Mouse (Mus musculus) testis, adult 2 months (tissue): ENCODE data around the gene Mcur1. TPM values are rescaled to one million over a fixed set of nuclear protein-coding genes. Genes with fewer than 3 reads are reported as not detected.

Source experiments
- H3K27ac ChIP-seq: fragments of 200-500 bp; 2 replicates; pipeline ENCODE4 v1.5.1; 2012; ENCODE audit warnings: low read depth, low read length; ENCODE audit not compliant: control insufficient read depth, insufficient read depth
- H3K27me3 ChIP-seq: fragments of 200-500 bp; 2 replicates; pipeline ENCODE4 v1.6.1; 2012; ENCODE audit warnings: mild to moderate bottlenecking, low read length, moderate library complexity; ENCODE audit not compliant: control insufficient read depth, insufficient read depth
- H3K36me3 ChIP-seq: fragments of 200-500 bp; 2 replicates; pipeline ENCODE4 v1.6.1; 2012; ENCODE audit warnings: mild to moderate bottlenecking, low read length; ENCODE audit not compliant: control insufficient read depth, insufficient read depth
- H3K4me1 ChIP-seq: fragments of 200-500 bp; 2 replicates; pipeline ENCODE4 v1.6.1; 2012; ENCODE audit warnings: low read length; ENCODE audit not compliant: control insufficient read depth, insufficient read depth
- H3K4me3 ChIP-seq: fragments of 200-500 bp; 2 replicates; pipeline ENCODE4 v1.5.1; 2012; ENCODE audit warnings: low read depth, mild to moderate bottlenecking, low read length, moderate library complexity, mixed read lengths; ENCODE audit not compliant: control insufficient read depth
- CTCF ChIP-seq: fragments of 200-500 bp; IDR thresholded peaks from 2 replicates; pipeline ENCODE4 v1.5.1; 2012; ENCODE audit warnings: low read depth, mild to moderate bottlenecking, inconsistent platforms, low read length, moderate library complexity; ENCODE audit not compliant: control insufficient read depth, insufficient read depth, insufficient replicate concordance
- POLR2A ChIP-seq: fragments of 200-500 bp; IDR thresholded peaks from 2 replicates; pipeline ENCODE4 v1.6.1; 2012; ENCODE audit warnings: low read depth, mild to moderate bottlenecking, inconsistent platforms, low read length, moderate library complexity; ENCODE audit not compliant: control insufficient read depth
- polyA plus RNA-seq: library from polyadenylated mRNA; depleted of rRNA; stranded (reverse); fragments of >200 nt; gene quantifications from 2 replicates; pipeline ENCODE4 v1.2.3, GENCODE M21; 2012

Gene Mcur1
- polyA plus RNA-seq, 1 experiment, result 1.5 TPM

DNA sequence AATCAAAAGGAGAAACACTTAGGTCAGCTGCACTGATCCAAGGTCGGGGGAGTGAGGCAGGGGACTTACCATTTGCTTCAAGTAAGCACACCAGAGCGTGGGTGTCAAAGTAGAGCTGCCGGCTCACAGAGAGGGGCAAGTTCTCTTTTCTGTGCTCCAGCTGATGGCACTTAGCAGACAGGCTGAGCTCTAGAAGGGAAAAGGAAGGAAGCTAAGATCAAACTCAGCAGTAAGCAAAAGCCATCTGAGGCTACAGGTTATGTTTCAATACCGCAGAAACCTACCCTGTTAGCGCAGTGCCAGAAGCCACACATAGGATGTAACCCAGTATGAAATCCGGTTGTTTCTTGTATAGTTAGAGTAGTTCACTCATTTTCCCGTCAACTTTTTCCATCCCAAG, 5.2 kb downstream of the Mcur1 start:
- TF ChIP-seq CTCF, result no peak
- no peak for TF ChIP-seq POLR2A
- Histone ChIP-seq H3K27ac (no peak overlapping the region), H3K36me3 (no peaks in the 10 kb centered on the region), H3K4me3 (no peak overlapping the region), H3K27me3 (no peaks in the 10 kb centered on the region), H3K4me1 (no peaks in the 10 kb centered on the region; the same call in 1 of the 2 replicates)

DNA sequence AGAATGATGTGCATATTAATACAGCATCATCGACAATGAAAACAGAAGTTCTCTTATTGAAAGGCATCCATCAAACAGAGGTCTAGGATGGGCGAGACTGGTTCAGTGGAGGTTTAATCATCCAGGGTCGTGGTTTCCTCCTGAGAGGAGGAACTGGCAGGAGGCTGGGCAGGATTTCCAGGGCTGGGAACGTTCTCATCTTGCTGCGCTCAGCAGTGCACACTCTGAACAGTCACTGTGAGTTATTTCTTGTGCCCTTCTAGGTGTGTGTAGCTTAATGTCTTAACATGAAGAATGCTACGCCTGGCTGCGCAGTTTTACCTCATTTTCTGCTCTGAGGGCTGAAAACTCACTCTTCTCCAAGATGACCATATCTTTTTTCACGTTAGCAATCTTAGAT, 9.3 kb downstream of the Mcur1 start:
- no peaks in the 10 kb centered on the region for H3K4me1 ChIP-seq
- no peaks in the 10 kb centered on the region for H3K36me3 ChIP-seq
- H3K27me3 ChIP-seq, result no peaks in the 10 kb centered on the region
- no peak for TF ChIP-seq CTCF
- TF ChIP-seq POLR2A, result no peak
- H3K27ac ChIP-seq, result no peak overlapping the region
- H3K4me3 ChIP-seq, result no peak overlapping the region

DNA sequence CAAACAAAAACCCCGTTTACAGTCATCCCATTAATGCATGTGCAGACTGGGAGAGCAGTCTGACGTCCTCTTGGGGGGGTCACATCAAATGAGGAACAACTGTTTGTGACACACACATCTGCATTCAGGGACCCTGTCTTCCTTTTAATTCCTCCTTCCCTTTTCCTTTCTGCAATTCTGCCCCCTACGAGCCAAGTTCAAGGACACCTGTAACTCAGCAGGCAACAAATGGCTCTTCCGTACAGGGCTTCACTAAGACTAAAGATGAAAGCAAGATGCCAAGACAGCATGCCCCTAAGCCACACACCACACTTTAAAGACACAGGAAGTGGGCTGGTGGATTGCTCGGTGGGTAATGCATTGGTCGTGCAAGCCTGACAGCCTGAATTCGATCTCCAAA, 10.1 kb downstream of the Mcur1 start:
- H3K36me3 ChIP-seq, result no peaks in the 10 kb centered on the region
- H3K27me3 ChIP-seq, result no peaks in the 10 kb centered on the region
- no peak overlapping the region for H3K27ac ChIP-seq
- TF ChIP-seq CTCF, result no peak
- TF ChIP-seq POLR2A, result no peak
- no peak overlapping the region for H3K4me3 ChIP-seq
- no peaks in the 10 kb centered on the region for H3K4me1 ChIP-seq

DNA sequence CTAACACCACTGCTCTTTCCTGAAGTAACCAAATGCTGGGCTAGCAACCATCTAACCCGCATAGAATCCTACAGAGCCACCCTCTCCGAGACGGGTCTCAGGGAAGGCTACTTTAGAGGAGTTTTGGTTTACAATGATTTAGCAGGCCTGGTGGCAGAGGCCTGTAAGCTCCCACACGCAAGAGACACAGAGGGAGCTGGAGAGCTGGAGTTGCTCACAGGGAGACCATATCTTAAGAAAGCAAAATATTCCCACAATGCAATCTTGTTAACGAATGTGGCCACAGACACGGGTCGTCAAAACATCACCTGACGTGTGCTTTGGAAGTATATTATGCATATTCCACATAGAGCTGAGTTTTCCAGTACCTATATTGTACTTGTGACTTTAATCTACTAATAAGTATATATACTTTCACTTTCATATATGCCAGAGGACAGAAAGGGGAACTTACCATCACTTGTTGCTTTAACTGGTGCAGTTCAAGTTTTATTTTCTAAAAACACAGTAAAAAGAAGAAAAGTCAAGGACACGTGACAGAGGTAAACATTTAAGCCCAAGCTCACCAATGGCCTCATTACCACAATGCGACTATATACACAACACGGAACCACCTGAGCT, 10.8 kb downstream of the Mcur1 start:
- TF ChIP-seq CTCF (no peak), POLR2A (no peak)
- H3K36me3 ChIP-seq, result no peaks in the 10 kb centered on the region
- no peak overlapping the region for H3K4me3 ChIP-seq

DNA sequence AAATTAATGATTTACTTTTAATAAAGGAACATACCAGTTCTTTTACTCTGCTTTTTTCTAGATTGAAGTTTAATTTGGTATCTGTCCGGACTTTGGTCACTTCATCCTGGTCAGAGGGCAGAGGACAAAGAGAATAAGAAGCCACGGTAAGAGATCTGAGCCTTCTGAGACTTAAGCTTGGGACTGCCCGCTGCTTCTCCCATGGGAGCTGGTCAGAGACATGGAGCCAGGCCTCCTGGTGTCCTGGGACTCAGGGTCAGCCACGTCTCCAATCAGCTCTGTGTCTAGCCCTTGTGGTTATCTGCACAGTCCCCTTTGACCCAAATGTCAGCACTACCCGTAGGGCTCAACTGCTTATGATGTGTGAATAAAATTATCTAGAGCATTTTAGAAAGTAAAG, 11.4 kb downstream of the Mcur1 start:
- H3K36me3 ChIP-seq, result no peaks in the 10 kb centered on the region
- H3K4me3 ChIP-seq, result no peak overlapping the region
- no peaks in the 10 kb centered on the region for H3K27me3 ChIP-seq
- TF ChIP-seq POLR2A (no peak), CTCF (no peak)
- no peaks in the 10 kb centered on the region for H3K4me1 ChIP-seq
- H3K27ac ChIP-seq, result no peak overlapping the region

More for the DNA sequence above, 10.8 kb downstream of the Mcur1 start:
- Histone ChIP-seq H3K27ac (no peak overlapping the region), H3K4me1 (no peaks in the 10 kb centered on the region), H3K27me3 (no peaks in the 10 kb centered on the region)

DNA sequence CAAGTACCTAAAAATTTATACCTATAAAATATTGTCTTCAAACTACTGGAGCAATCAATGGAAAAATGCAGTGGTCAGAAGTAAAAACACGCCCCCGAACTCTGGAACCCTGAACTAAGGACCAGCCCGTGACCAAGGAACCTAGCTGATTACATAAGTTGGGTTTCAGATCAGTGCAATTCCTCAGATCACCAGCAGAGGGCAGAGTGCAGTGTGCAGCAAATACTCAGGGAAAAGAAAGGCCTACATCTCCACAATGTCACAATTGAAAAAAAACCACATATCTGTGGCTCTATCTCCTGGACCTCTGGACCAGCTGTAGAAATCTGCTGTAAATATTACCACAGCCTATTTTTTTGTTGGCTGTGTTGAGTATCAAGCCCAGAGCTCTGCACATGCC, 13.1 kb downstream of the Mcur1 start:
- H3K4me3 ChIP-seq, result no peak overlapping the region
- no peaks in the 10 kb centered on the region for H3K4me1 ChIP-seq
- no peaks in the 10 kb centered on the region for H3K27me3 ChIP-seq
- H3K36me3 ChIP-seq, result no peaks in the 10 kb centered on the region
- TF ChIP-seq CTCF (peak; percentile 60; the same call in 1 of the 2 replicates), POLR2A (no peak)
- no peak overlapping the region for H3K27ac ChIP-seq

DNA sequence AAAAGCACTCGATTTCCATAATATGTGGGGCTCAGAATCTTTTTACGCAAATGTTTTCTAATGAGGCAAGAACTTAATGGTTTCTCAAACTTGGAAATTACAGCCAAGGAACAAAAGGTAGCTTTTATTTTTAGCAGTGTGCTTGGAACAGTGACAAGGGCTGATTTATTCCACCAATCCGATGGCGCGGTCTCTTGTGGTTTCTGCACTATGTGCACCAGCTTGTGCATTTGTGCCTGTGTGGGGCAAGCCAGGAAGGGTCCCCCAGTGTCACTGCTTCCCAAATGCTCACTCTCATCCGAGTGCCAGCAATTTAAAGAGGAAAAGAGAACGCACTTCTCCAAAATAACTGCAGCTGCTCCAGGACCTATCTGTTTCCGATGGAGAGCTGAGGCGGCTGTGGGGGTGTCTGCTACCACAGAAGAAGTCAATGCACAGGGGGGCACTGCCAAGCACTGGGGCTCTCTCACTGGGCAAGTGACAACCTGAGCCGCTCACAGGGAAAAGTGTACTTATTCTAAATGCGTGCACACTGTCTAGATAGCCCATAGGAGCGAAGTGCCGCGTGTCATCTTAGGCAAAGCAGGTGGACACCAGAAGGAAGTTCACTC, 19.7 kb downstream of the Mcur1 start:
- H3K4me3 ChIP-seq, result no peak overlapping the region
- no peaks in the 10 kb centered on the region for H3K36me3 ChIP-seq
- H3K27me3 ChIP-seq, result no peaks in the 10 kb centered on the region
- no peak for TF ChIP-seq POLR2A
- TF ChIP-seq CTCF, result no peak
- no peak overlapping the region for H3K27ac ChIP-seq
- no peaks in the 10 kb centered on the region; the same call in 1 of the 2 replicates for H3K4me1 ChIP-seq

DNA sequence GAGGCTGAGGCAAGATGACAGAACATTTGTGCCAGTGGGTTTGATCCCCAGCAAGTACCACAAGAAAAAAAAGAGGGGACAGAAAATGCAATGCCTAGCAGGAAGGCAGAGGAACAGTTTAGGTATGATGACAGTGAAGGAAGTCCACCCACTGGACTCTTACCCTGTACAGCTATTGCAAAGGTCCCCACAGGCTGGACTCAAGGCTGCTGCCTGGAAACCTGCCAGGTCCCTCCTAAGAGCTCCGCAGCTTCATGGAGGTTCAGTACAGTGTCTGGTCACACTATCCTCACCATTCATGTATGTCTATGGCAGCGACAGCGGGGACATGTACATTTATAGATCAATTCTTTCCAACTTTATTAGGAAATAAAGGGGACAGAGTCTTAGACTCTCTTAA, 20.6 kb downstream of the Mcur1 start:
- no peak for TF ChIP-seq CTCF
- TF ChIP-seq POLR2A, result no peak
- no peak overlapping the region for H3K4me3 ChIP-seq
- no peak overlapping the region for H3K27ac ChIP-seq
- H3K27me3 ChIP-seq, result no peaks in the 10 kb centered on the region
- H3K36me3 ChIP-seq, result no peaks in the 10 kb centered on the region
- H3K4me1 ChIP-seq, result no peaks in the 10 kb centered on the region; the same call in 1 of the 2 replicates
